Mouse (Mus musculus): ENCODE measurements around the gene Lrrc4. TPM values are rescaled to one million over a fixed set of nuclear protein-coding genes. Genes with fewer than 3 reads are reported as not detected.

The Lrrc4 gene
- polyA plus RNA-seq, 2 experiments, result 0.61 to 0.99 TPM

GRCm38 (mm10) chr6:28754127-28754898, 77.2 kb downstream of the Lrrc4 start:
- ATAC-seq (ENCODE audit: low FRiP score, low read depth), result no peak
- TF ChIP-seq POLR2A (IDR thresholded peaks at IDR 0.05; ENCODE audit: borderline replicate concordance, extremely low read depth, insufficient read depth, insufficient read length), result no peak
- H3K4me2 ChIP-seq (replicated peaks; ENCODE audit: low read depth, low read length, severe bottlenecking), result no peak overlapping the region
- H3K4me3 ChIP-seq (replicated peaks; ENCODE audit: low read length), result no peak overlapping the region
- WGBS, result 88% methylated on average over 6 of the region's 6 CpGs
- no peaks in the 10 kb centered on the region for H3K36me3 ChIP-seq (ENCODE audit: control insufficient read depth, insufficient read depth, low read length)
- H3K27me3 ChIP-seq (ENCODE audit: control insufficient read depth, insufficient read depth, low read length), result no peaks in the 10 kb centered on the region
- no peak for DNase-seq (ENCODE audit: low spot score)
- H3K9me3 ChIP-seq (ENCODE audit: control insufficient read depth, low read length), result no peaks in the 10 kb centered on the region
- no peak overlapping the region for H3K27ac ChIP-seq (replicated peaks; ENCODE audit: low read depth, low read length)
- H3K4me1 ChIP-seq (ENCODE audit: control insufficient read depth, insufficient read depth, low read length), result peaks cover 11% of the 10 kb centered on the region; the same call in 1 of the 2 replicates
- H3K9ac ChIP-seq (ENCODE audit: low read depth, low read length, severe bottlenecking), result no peak overlapping the region

DNA sequence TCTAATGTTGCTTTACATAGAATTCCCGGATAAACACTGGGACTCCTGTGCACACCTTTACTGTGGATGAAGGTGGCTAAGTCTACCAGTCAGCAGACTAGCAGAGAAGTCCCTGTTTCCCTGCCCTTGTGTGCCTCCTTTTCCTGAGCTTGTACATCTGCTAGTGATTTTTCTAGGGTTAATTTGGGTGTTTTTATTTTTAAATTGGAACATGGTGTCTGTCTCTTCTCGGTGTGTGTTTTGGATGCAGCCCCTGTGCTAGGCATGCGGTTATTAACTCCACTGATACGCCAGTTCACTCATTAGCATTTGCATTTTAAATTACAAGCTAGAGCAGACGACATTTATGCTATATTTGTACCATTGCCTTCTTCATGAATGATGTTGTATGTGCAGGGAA, 77.9 kb downstream of the Lrrc4 start:
- no peaks in the 10 kb centered on the region for H3K27me3 ChIP-seq (ENCODE audit: control insufficient read depth, insufficient read depth, low read length)
- no peak overlapping the region for H3K4me2 ChIP-seq (replicated peaks; ENCODE audit: low read depth, low read length, severe bottlenecking)
- H3K27ac ChIP-seq (replicated peaks; ENCODE audit: low read depth, low read length), result no peak overlapping the region
- no peak overlapping the region for H3K9ac ChIP-seq (ENCODE audit: low read depth, low read length, severe bottlenecking)
- H3K36me3 ChIP-seq (ENCODE audit: control insufficient read depth, insufficient read depth, low read length), result no peaks in the 10 kb centered on the region
- H3K9me3 ChIP-seq (ENCODE audit: control insufficient read depth, low read length), result no peaks in the 10 kb centered on the region
- WGBS, result 60% methylated on average over 5 of the region's 5 CpGs
- H3K4me3 ChIP-seq (replicated peaks; ENCODE audit: low read length), result no peak overlapping the region
- ATAC-seq (ENCODE audit: low FRiP score, low read depth) (no peak), DNase-seq (ENCODE audit: low spot score) (no peak)
- H3K4me1 ChIP-seq (ENCODE audit: control insufficient read depth, insufficient read depth, low read length), result peaks cover 11% of the 10 kb centered on the region; the same call in 1 of the 2 replicates
- no peak for TF ChIP-seq POLR2A (IDR thresholded peaks at IDR 0.05; ENCODE audit: borderline replicate concordance, extremely low read depth, insufficient read depth, insufficient read length)

DNA sequence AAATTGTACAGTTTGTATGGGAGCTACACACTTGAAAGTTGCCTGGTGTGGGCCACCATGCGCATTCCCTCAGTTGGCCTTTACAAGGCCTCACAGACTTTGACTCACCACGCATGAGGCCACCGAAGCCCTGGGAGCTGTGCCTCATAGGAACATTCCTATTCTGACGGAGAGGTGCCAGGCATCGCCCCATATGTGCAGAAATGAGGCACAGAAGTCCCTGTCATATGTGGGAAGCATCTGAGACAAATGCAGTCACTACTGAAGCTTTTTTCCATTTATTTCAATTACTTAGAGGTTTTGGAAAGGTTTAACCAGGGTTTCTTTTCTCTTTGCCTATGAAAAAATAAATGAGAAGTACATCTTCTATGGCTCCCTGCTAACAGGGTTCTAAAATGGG, 78.3 kb downstream of the Lrrc4 start:
- Histone ChIP-seq H3K9ac (ENCODE audit: low read depth, low read length, severe bottlenecking) (no peak overlapping the region), H3K4me2 (replicated peaks; ENCODE audit: low read depth, low read length, severe bottlenecking) (no peak overlapping the region), H3K4me3 (replicated peaks; ENCODE audit: low read length) (no peak overlapping the region), H3K36me3 (ENCODE audit: control insufficient read depth, insufficient read depth, low read length) (peaks cover 2% of the 10 kb centered on the region; the same call in 1 of the 2 replicates), H3K4me1 (ENCODE audit: control insufficient read depth, insufficient read depth, low read length) (peaks cover 11% of the 10 kb centered on the region; the same call in 1 of the 2 replicates), H3K9me3 (ENCODE audit: control insufficient read depth, low read length) (no peaks in the 10 kb centered on the region), H3K27ac (replicated peaks; ENCODE audit: low read depth, low read length) (no peak overlapping the region), H3K27me3 (ENCODE audit: control insufficient read depth, insufficient read depth, low read length) (no peaks in the 10 kb centered on the region)
- whole genome bisulfite sequencing, result 90% methylated on average over 5 of the region's 5 CpGs
- no peak for DNase-seq (ENCODE audit: low spot score)
- ATAC-seq (ENCODE audit: low FRiP score, low read depth), result no peak
- TF ChIP-seq POLR2A (IDR thresholded peaks at IDR 0.05; ENCODE audit: borderline replicate concordance, extremely low read depth, insufficient read depth, insufficient read length), result no peak

GRCm38 (mm10) chr6:28751186-28751585, 80.4 kb downstream of the Lrrc4 start:
- Histone ChIP-seq H3K27ac (replicated peaks; ENCODE audit: low read depth, low read length) (no peak overlapping the region), H3K9ac (ENCODE audit: low read depth, low read length, severe bottlenecking) (no peak overlapping the region), H3K9me3 (ENCODE audit: control insufficient read depth, low read length) (no peaks in the 10 kb centered on the region), H3K4me2 (replicated peaks; ENCODE audit: low read depth, low read length, severe bottlenecking) (no peak overlapping the region), H3K4me3 (replicated peaks; ENCODE audit: low read length) (no peak overlapping the region), H3K36me3 (ENCODE audit: control insufficient read depth, insufficient read depth, low read length) (peaks cover 15% of the 10 kb centered on the region), H3K27me3 (ENCODE audit: control insufficient read depth, insufficient read depth, low read length) (no peaks in the 10 kb centered on the region), H3K4me1 (ENCODE audit: control insufficient read depth, insufficient read depth, low read length) (peaks cover 4% of the 10 kb centered on the region; the same call in 1 of the 2 replicates)
- peak; percentile 30 for DNase-seq (ENCODE audit: low spot score)
- no peak for TF ChIP-seq POLR2A (IDR thresholded peaks at IDR 0.05; ENCODE audit: borderline replicate concordance, extremely low read depth, insufficient read depth, insufficient read length)
- peak; percentile 57 for ATAC-seq (ENCODE audit: low FRiP score, low read depth)
- WGBS, result 36% methylated on average over 3 of the region's 3 CpGs

DNA sequence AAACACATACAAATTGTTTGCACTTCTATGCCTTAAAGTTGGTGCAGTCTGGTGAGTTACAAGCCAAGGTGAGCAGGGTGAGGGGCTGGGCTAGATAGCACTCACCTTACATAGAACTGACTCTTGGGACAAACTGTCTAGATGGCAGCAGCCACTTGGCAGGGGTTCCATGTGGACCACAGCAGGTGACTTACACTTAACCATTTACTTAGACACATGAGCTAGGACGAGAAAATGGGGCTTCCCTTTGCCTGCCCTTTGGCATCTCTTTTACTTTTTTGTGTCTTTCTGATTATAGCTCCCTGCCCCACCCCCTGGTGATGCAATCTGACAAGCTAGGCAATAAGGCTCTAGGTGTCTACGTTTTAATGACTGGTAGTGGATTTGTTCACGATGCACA, 82.3 kb downstream of the Lrrc4 start:
- no peak for ATAC-seq (ENCODE audit: low FRiP score, low read depth)

More for the DNA sequence above, 82.3 kb downstream of the Lrrc4 start:
- Histone ChIP-seq H3K9me3 (ENCODE audit: control insufficient read depth, low read length) (no peaks in the 10 kb centered on the region), H3K36me3 (ENCODE audit: control insufficient read depth, insufficient read depth, low read length) (peaks cover 26% of the 10 kb centered on the region), H3K27ac (replicated peaks; ENCODE audit: low read depth, low read length) (no peak overlapping the region), H3K4me2 (replicated peaks; ENCODE audit: low read depth, low read length, severe bottlenecking) (no peak overlapping the region), H3K27me3 (ENCODE audit: control insufficient read depth, insufficient read depth, low read length) (no peaks in the 10 kb centered on the region), H3K4me1 (ENCODE audit: control insufficient read depth, insufficient read depth, low read length) (no peaks in the 10 kb centered on the region; the same call in 1 of the 2 replicates), H3K4me3 (replicated peaks; ENCODE audit: low read length) (no peak overlapping the region), H3K9ac (ENCODE audit: low read depth, low read length, severe bottlenecking) (no peak overlapping the region)
- no peak for TF ChIP-seq POLR2A (IDR thresholded peaks at IDR 0.05; ENCODE audit: borderline replicate concordance, extremely low read depth, insufficient read depth, insufficient read length)
- DNase-seq (ENCODE audit: low spot score), result no peak
- 68% methylated on average over 3 of the region's 3 CpGs for WGBS

All from limb, embryonic 14.5 days (tissue).